Mouse (Mus musculus) liver, postnatal 0 days (tissue): Measurements from ENCODE around the gene Abtb1. TPM values are rescaled to one million over a fixed set of nuclear protein-coding genes. Genes with fewer than 3 reads are reported as not detected.
A peak's percentile ranks its signal among the peaks of the same experiment; 100 is the strongest.

ENCODE experiments used
- ATAC-seq: fragments of 200-750 bp; cut with Nextera tagmentation; 2 replicates; pipeline ENCODE4 v1.8.0; 2017; ENCODE audit warnings: mild to moderate bottlenecking, moderate library complexity
- DNase-seq: peaks from one replicate; pipeline ENCODE4 v3.0.0-alpha.2; 2016
- H3K27ac ChIP-seq: fragments of 300-500 bp; sonication (generic); 2 replicates; pipeline ENCODE4 v1.5.1; 2014; ENCODE audit warnings: antibody characterized with exemption, moderate library complexity, mild to moderate bottlenecking, low read depth
- H3K27me3 ChIP-seq: fragments of 300-500 bp; sonication (generic); 2 replicates; pipeline ENCODE4 v1.6.1; 2014; ENCODE audit warnings: low read length, control low read depth, mixed read lengths; ENCODE audit not compliant: insufficient read depth
- H3K36me3 ChIP-seq: fragments of 300-500 bp; sonication (generic); replicated peaks from 2 replicates; pipeline ENCODE4 v1.6.1; 2014; ENCODE audit warnings: mild to moderate bottlenecking, control low read depth, low read length, moderate library complexity, mixed read lengths; ENCODE audit not compliant: insufficient read depth
- H3K4me1 ChIP-seq: fragments of 300-500 bp; sonication (generic); 2 replicates; pipeline ENCODE4 v1.6.1; 2014; ENCODE audit warnings: antibody characterized with exemption, mild to moderate bottlenecking, control low read depth; ENCODE audit not compliant: insufficient read depth
- H3K4me2 ChIP-seq: fragments of 300-500 bp; sonication (generic); 2 replicates; pipeline ENCODE4 v1.6.1; 2014; ENCODE audit warnings: low read depth, mild to moderate bottlenecking, low read length, moderate library complexity, mixed read lengths
- H3K4me3 ChIP-seq: fragments of 300-500 bp; sonication (generic); 2 replicates; pipeline ENCODE4 v1.5.1; 2014; ENCODE audit warnings: low read depth, low read length
- H3K9ac ChIP-seq: fragments of 300-500 bp; sonication (generic); replicated peaks from 2 replicates; pipeline ENCODE4 v1.6.1; 2014; ENCODE audit warnings: mild to moderate bottlenecking, moderate library complexity
- H3K9me3 ChIP-seq: fragments of 300-500 bp; sonication (generic); 2 replicates; pipeline ENCODE4 v1.6.1; 2016; ENCODE audit warnings: mild to moderate bottlenecking, control low read depth, low read length, mixed read lengths
- CTCF ChIP-seq: sonication (generic); IDR thresholded peaks from 2 replicates; pipeline ENCODE4 v1.5.1; 2016; ENCODE audit warnings: antibody characterized with exemption, low read depth
- EP300 ChIP-seq: IDR thresholded peaks from 2 replicates; pipeline ENCODE4 v1.6.1; 2016; ENCODE audit warnings: antibody characterized with exemption, low read depth, mild to moderate bottlenecking
- WGBS: fragments of 180-500 bp; shearing (Covaris S2); extraction: QIAGEN DNeasy Blood & Tissue Kit; methylation state at CpG from one replicate; pipeline ENCODE4 v1.1.7; 2014; ENCODE audit not compliant: insufficient replicate concordance; 5-methylcytosine and 5-hydroxymethylcytosine counted together
- polyA plus RNA-seq: library from polyadenylated mRNA; unstranded; fragments of >200 nt; fragmentation: Nextera tagmentation; extraction: Ambion mirVana; gene quantifications from 2 replicates; pipeline ENCODE4 v1.2.1, GENCODE M21; 2015

Gene Abtb1
- polyA plus RNA-seq, 1 experiment from 2014 or later = 36.2 TPM

- H3K9me3 ChIP-seq = no peaks in the 10 kb centered on the region
- peak overlapping the region; percentile 99 for H3K4me2 ChIP-seq
- 48% methylated on average over 9 of the region's 9 CpGs for WGBS
- H3K4me3 ChIP-seq = peak overlapping the region; percentile 71
- peak overlapping the region; percentile 85 for H3K9ac ChIP-seq
- H3K4me1 ChIP-seq = peaks cover 24% of the 10 kb centered on the region
- ATAC-seq = no peak
- peaks cover 38% of the 10 kb centered on the region for H3K36me3 ChIP-seq
- DNase-seq = no peak
- no peak for TF ChIP-seq EP300
- no peak for TF ChIP-seq CTCF
- no peaks in the 10 kb centered on the region for H3K27me3 ChIP-seq
- peak overlapping the region; percentile 92 for H3K27ac ChIP-seq
Measured at GRCm38 (mm10) chr6:88840791-88841513, 832 bp downstream of the Abtb1 start.

GRCm38 (mm10) chr6:88840211-88840610 lies 1.6 kb downstream of the Abtb1 start:
- Histone ChIP-seq H3K36me3 (peaks cover 40% of the 10 kb centered on the region), H3K27ac (no peak overlapping the region), H3K9ac (0 out of 2 replicates have a peak overlapping the region, but pooled peaks have one; percentile 85), H3K4me3 (peak overlapping the region; percentile 71), H3K27me3 (no peaks in the 10 kb centered on the region), H3K4me1 (peaks cover 31% of the 10 kb centered on the region), H3K4me2 (peak overlapping the region; percentile 99), H3K9me3 (no peaks in the 10 kb centered on the region)
- TF ChIP-seq CTCF (no peak), EP300 (no peak)
- WGBS = 78% methylated on average over 3 of the region's 3 CpGs
- no peak for ATAC-seq
- DNase-seq = no peak

GRCm38 (mm10) chr6:88839135-88839970 lies 2.4 kb downstream of the Abtb1 start:
- peaks cover 40% of the 10 kb centered on the region for H3K36me3 ChIP-seq
- no peak for DNase-seq
- no peak for ATAC-seq
- H3K4me1 ChIP-seq = peaks cover 40% of the 10 kb centered on the region
- WGBS = 89% methylated on average over 26 of the region's 26 CpGs
- H3K9me3 ChIP-seq = no peaks in the 10 kb centered on the region
- peak overlapping the region; percentile 99; the same call in 1 of the 2 replicates for H3K4me2 ChIP-seq
- TF ChIP-seq CTCF = no peak
- TF ChIP-seq EP300 = no peak
- H3K27ac ChIP-seq = no peak overlapping the region
- no peak overlapping the region for H3K4me3 ChIP-seq
- no peak overlapping the region for H3K9ac ChIP-seq
- no peaks in the 10 kb centered on the region for H3K27me3 ChIP-seq

- peaks cover 47% of the 10 kb centered on the region for H3K4me1 ChIP-seq
- no peak for DNase-seq
Measured at GRCm38 (mm10) chr6:88838613-88839012, 3.2 kb downstream of the Abtb1 start.

GRCm38 (mm10) chr6:88837999-88838398 lies 3.8 kb downstream of the Abtb1 start:
- TF ChIP-seq EP300 (no peak), CTCF (no peak)
- peak overlapping the region; percentile 51 for H3K27ac ChIP-seq
- H3K4me3 ChIP-seq = no peak overlapping the region
- H3K9ac ChIP-seq = no peak overlapping the region
- DNase-seq = no peak
- ATAC-seq = no peak
- H3K9me3 ChIP-seq = no peaks in the 10 kb centered on the region
- 92% methylated on average over 12 of the region's 12 CpGs for WGBS
- no peaks in the 10 kb centered on the region for H3K27me3 ChIP-seq
- peaks cover 40% of the 10 kb centered on the region for H3K36me3 ChIP-seq
- H3K4me1 ChIP-seq = peaks cover 51% of the 10 kb centered on the region
- no peak overlapping the region for H3K4me2 ChIP-seq

More at GRCm38 (mm10) chr6:88838613-88839012, 3.2 kb downstream of the Abtb1 start:
- no peak overlapping the region for H3K9ac ChIP-seq
- no peak for ATAC-seq
- no peak overlapping the region for H3K4me2 ChIP-seq
- WGBS = 96% methylated on average over 10 of the region's 10 CpGs
- peaks cover 40% of the 10 kb centered on the region for H3K36me3 ChIP-seq
- no peaks in the 10 kb centered on the region for H3K27me3 ChIP-seq
- H3K9me3 ChIP-seq = no peaks in the 10 kb centered on the region
- no peak for TF ChIP-seq EP300
- TF ChIP-seq CTCF = no peak
- no peak overlapping the region for H3K27ac ChIP-seq
- H3K4me3 ChIP-seq = no peak overlapping the region

- Histone ChIP-seq H3K27ac (peak overlapping the region; percentile 93), H3K36me3 (peaks cover 40% of the 10 kb centered on the region), H3K4me2 (no peak overlapping the region), H3K27me3 (no peaks in the 10 kb centered on the region), H3K4me3 (no peak overlapping the region), H3K4me1 (peaks cover 52% of the 10 kb centered on the region), H3K9me3 (no peaks in the 10 kb centered on the region), H3K9ac (no peak overlapping the region)
- no peak for ATAC-seq
- TF ChIP-seq CTCF = no peak
- no peak for TF ChIP-seq EP300
- 93% methylated on average over 28 of the region's 28 CpGs for WGBS
- no peak for DNase-seq
Measured at GRCm38 (mm10) chr6:88836178-88836819, 5.5 kb downstream of the Abtb1 start.
